Mouse (Mus musculus) kidney, postnatal 0 days (tissue): Measurements from ENCODE around the gene Fgd1. TPM values are rescaled to one million over a fixed set of nuclear protein-coding genes. Genes with fewer than 3 reads are reported as not detected.
A peak's percentile ranks its signal among the peaks of the same experiment; 100 is the strongest.

ENCODE experiments used
- ATAC-seq: fragments of 200-750 bp; cut with Nextera tagmentation; replicated peaks from 2 replicates; pipeline ENCODE4 v1.8.0; 2017; ENCODE audit warnings: low read depth, moderate number of reproducible peaks, moderate TSS enrichment, moderate library complexity; ENCODE audit not compliant: low FRiP score
- DNase-seq: peaks from one replicate; pipeline ENCODE4 v3.0.0-alpha.2; 2016; ENCODE audit warnings: low spot score
- H3K27ac ChIP-seq: fragments of 300-500 bp; sonication (generic); 2 replicates; pipeline ENCODE4 v1.5.1; 2014; ENCODE audit warnings: mild to moderate bottlenecking
- H3K27me3 ChIP-seq: fragments of 300-500 bp; sonication (generic); 2 replicates; pipeline ENCODE4 v1.6.1; 2014; ENCODE audit warnings: low read length, mixed read lengths; ENCODE audit not compliant: insufficient read depth
- H3K36me3 ChIP-seq: fragments of 300-500 bp; sonication (generic); 2 replicates; pipeline ENCODE4 v1.6.1; 2014; ENCODE audit warnings: low read length, mixed read lengths; ENCODE audit not compliant: insufficient read depth
- H3K4me1 ChIP-seq: fragments of 300-500 bp; sonication (generic); replicated peaks from 2 replicates; pipeline ENCODE4 v1.6.1; 2014; ENCODE audit warnings: antibody characterized with exemption, low read length, mixed read lengths; ENCODE audit not compliant: insufficient read depth
- H3K4me2 ChIP-seq: fragments of 300-500 bp; sonication (generic); 2 replicates; pipeline ENCODE4 v1.6.1; 2014; ENCODE audit warnings: mild to moderate bottlenecking, low read length, moderate library complexity, mixed read lengths
- H3K4me3 ChIP-seq: fragments of 300-500 bp; sonication (generic); replicated peaks from 2 replicates; pipeline ENCODE4 v1.5.1; 2014; ENCODE audit warnings: low read depth, low read length
- H3K9ac ChIP-seq: fragments of 300-500 bp; sonication (generic); 2 replicates; pipeline ENCODE4 v1.6.1; 2014; ENCODE audit warnings: low read depth, low read length
- H3K9me3 ChIP-seq: fragments of 300-500 bp; sonication (generic); replicated peaks from 2 replicates; pipeline ENCODE4 v1.6.1; 2016; ENCODE audit warnings: low read length, inconsistent platforms, mixed read lengths
- CTCF ChIP-seq: IDR thresholded peaks from 2 replicates; pipeline ENCODE4 v1.5.1; 2016; ENCODE audit warnings: antibody characterized with exemption, low read depth, mild to moderate bottlenecking, moderate library complexity
- whole genome bisulfite sequencing: fragments of 180-500 bp; shearing (Covaris S2); extraction: QIAGEN DNeasy Blood & Tissue Kit; methylation state at CpG from one replicate; pipeline ENCODE4 v1.1.7; 2014; 5-methylcytosine and 5-hydroxymethylcytosine counted together
- polyA plus RNA-seq: library from polyadenylated mRNA; unstranded; fragments of >200 nt; fragmentation: Nextera tagmentation; extraction: Ambion mirVana; gene quantifications from 2 replicates; pipeline ENCODE4 v1.2.1, GENCODE M21; 2015

The Fgd1 gene
- polyA plus RNA-seq, 1 experiment from 2014 or later = 9.7 TPM

DNA sequence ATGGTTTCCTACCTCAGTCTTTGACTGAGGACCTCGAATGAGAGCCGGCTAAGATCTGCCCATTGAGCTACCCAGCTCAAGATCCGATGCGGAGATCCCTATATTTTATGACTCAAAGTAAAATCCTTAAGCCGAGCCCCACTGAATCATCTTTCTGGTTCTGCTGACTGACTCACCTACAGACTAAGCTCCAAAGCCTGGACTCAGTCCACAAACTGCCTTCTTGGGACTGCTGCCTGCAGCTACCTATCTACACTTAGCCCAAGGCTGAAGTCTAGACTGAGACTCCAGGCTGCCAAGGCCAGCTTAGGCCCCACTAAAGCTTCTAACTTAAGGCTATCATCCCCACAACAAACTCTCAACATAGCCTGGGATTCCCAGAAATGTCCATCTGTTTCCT, 30.1 kb downstream of the Fgd1 start:
- DNase-seq = no peak
- no peaks in the 10 kb centered on the region for H3K4me1 ChIP-seq
- no peaks in the 10 kb centered on the region for H3K27me3 ChIP-seq
- no peak overlapping the region for H3K9ac ChIP-seq
- WGBS = 90% methylated on average over 5 of the region's 5 CpGs
- H3K4me3 ChIP-seq = no peak overlapping the region
- H3K4me2 ChIP-seq = no peak overlapping the region
- H3K36me3 ChIP-seq = 0 out of 2 replicates have a peak, but pooled peaks cover 4% of the 10 kb centered on the region
- ATAC-seq = no peak
- TF ChIP-seq CTCF = no peak
- no peak overlapping the region for H3K27ac ChIP-seq
- H3K9me3 ChIP-seq = no peaks in the 10 kb centered on the region

DNA sequence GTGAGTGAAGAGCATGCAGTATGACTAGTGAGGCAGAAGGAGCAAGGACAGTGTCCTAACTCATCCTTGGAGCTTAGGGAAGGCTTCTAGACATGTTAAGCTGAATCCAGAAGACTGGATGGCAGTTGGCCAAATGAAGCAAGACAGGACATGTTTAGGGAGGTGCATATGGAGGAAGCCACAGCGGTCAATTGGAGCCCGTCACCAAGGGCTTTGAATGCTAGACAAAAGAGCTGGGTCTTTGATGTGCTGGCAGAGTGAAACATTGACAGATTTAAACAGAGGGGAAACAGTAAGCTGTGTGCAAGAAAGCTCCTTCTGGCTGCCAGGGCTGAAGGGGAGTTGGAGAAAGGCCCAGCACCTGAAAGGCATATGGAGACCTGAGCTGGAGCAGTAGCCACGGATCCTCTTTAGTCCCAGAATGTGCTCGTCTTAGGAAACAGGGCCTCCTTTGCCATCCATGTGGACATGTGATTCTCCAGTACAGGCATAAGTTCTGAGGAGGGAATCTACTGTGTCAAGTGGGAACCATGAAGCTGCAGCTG, 31.1 kb downstream of the Fgd1 start:
- ATAC-seq (no peak), DNase-seq (no peak)
- Histone ChIP-seq H3K4me3 (no peak overlapping the region), H3K4me2 (no peak overlapping the region), H3K9ac (no peak overlapping the region), H3K9me3 (no peaks in the 10 kb centered on the region), H3K27me3 (no peaks in the 10 kb centered on the region), H3K36me3 (0 out of 2 replicates have a peak, but pooled peaks cover 4% of the 10 kb centered on the region), H3K4me1 (no peaks in the 10 kb centered on the region), H3K27ac (no peak overlapping the region)
- TF ChIP-seq CTCF = no peak
- WGBS = 76% methylated on average over 4 of the region's 4 CpGs

DNA sequence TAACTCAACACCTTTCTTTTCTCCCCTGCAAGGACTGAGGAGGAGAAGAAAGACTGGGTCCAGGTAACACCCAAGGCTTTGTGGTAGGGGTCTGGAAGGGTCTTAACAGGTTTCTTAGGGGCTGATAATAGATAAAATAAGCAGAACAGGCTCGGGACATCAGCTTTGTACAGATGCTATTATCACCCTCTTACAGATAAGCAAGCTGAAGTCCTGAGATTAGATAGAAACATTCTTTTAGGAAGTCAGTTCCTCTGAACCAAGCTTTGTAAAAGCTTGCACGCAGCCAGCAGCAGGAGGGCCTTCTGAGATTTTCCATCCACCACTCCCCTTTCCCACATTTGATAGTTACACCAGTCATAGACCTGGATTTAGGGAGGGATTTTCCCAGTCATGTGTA, 39.6 kb downstream of the Fgd1 start:
- Histone ChIP-seq H3K27me3 (no peaks in the 10 kb centered on the region), H3K9ac (no peak overlapping the region), H3K27ac (no peak overlapping the region), H3K4me3 (no peak overlapping the region), H3K4me2 (no peak overlapping the region), H3K9me3 (no peaks in the 10 kb centered on the region), H3K4me1 (no peaks in the 10 kb centered on the region), H3K36me3 (0 out of 2 replicates have a peak, but pooled peaks cover 10% of the 10 kb centered on the region)
- no peak for ATAC-seq
- no peak for DNase-seq
- no peak for TF ChIP-seq CTCF
- WGBS = 88% methylated on average over 2 of the region's 2 CpGs

DNA sequence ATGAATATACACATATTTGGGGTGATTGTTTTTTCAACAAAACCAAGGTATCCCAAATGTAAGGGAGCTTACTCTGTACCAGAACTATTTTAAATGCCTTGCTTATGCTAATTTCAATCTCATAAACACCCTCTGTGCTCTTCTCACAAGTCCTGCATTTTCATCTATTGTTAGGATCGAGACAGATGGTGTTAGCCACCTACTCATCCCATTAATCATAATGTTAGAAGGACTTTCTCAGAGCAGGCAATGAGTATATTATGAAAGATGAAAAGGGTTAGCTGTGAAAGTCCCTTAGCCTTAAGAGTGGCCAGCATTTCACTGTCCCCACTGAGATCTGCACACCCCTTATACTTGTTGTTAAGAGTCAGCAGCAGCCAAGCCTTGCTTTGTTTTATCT, 41.5 kb downstream of the Fgd1 start:
- no peak overlapping the region for H3K4me2 ChIP-seq
- no peak overlapping the region for H3K9ac ChIP-seq
- DNase-seq (no peak), ATAC-seq (no peak)
- H3K4me1 ChIP-seq = no peaks in the 10 kb centered on the region
- no peaks in the 10 kb centered on the region for H3K9me3 ChIP-seq
- TF ChIP-seq CTCF = no peak
- 70% methylated on average over 1 of the region's 1 CpGs for WGBS
- 0 out of 2 replicates have a peak, but pooled peaks cover 10% of the 10 kb centered on the region for H3K36me3 ChIP-seq
- H3K4me3 ChIP-seq = no peak overlapping the region
- H3K27ac ChIP-seq = no peak overlapping the region
- H3K27me3 ChIP-seq = no peaks in the 10 kb centered on the region

DNA sequence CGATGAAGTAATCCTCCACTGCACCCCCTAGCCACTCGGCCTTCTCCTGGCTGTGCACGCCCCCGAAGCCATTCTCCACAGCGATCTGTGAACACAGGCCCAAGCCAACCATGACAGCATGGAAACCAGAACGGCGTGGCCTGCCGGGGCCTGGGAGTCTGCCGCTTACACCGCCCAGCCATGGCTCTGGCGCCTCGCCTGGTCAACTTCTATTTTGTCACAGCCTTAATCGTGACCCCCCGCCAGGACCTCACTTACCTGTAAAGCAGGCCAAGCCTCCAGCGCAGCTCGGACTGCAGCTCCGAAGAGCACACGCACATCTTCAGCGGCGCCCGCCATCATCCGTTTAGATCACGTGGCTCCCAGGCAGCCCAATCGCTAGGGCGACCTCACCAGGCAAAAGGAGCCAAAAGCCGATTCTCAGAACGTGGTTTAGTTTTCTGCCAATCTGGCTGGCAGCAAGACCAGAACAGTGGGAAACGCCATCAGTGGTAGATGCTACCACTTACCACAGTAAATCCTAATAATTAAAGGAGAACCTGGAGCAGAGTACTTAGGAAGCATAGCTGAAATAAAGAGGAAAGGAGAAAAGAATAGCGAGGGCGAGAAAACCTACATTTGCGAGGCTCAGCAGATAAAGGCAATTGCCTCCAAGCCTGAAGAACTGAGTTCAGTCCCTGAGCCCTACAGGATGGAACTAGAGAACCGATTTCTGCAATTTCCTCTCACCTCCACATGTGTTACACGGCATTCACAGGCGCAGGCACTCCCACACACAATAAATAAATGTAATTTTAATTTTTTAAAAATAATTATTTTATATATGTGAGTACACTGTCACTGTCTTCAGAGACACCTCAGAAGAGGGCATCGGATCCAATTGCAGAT, 50.5 kb downstream of the Fgd1 start, which contains the start of gene Tsr2:
TSS of gene Tsr2 (minus strand) at position 373 of the 888 bp plus-strand sequence.
- ATAC-seq = peak; percentile 91
- peak within 1 kb of the TSS; percentile 60 for H3K27ac ChIP-seq
- H3K4me3 ChIP-seq = peak within 1 kb of the TSS; percentile 54
- H3K4me2 ChIP-seq = peak within 1 kb of the TSS; percentile 57
- peak; percentile 78 for DNase-seq
- H3K36me3 ChIP-seq = no peaks in the 10 kb centered on the region
- TF ChIP-seq CTCF = peak; percentile 42; the same call in 1 of the 2 replicates
- no peaks in the 10 kb centered on the region for H3K9me3 ChIP-seq
- peak within 1 kb of the TSS; percentile 58 for H3K9ac ChIP-seq
- no peaks in the 10 kb centered on the region for H3K4me1 ChIP-seq
- no peaks in the 10 kb centered on the region for H3K27me3 ChIP-seq
- 34% methylated on average over 35 of the region's 35 CpGs for WGBS

DNA sequence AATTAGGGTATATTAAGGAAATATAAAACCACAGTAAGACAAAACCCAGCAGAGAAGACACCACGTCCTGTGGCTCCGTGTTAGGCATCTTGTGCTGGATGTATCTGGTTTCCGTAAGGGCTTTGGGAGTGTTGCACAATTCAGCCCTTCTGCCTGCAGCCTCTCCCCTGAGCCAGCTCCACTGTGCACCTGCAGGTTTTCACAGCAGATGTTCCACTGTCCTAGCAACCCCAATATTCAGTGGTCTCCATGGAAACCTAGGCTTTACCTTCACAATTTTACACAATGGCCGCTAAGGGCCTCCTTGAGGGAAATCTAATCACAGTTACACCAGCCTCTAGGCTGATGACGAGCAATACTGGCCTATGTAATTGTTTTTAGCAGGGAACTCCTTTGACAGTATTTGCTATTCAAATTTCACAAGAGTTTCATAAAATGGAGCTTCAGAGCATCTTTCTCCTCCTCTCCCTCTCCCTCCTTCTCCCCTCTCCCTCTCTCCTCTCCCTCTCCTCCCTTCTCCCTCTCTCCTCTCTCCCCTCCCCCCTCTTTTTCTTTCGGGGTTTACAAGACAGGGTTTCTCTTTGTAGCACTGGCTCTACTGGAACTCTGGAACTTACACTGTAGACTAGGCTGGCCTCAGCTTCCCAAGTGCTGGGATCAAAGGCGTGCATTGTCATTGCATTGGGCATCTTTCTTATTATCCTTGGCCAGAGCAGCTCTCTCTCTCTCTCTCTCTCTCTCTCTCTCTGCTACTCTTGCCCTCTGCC, 61.5 kb downstream of the Fgd1 start:
- 56% methylated on average over 7 of the region's 7 CpGs for WGBS
- no peak for TF ChIP-seq CTCF
- Histone ChIP-seq H3K27me3 (no peaks in the 10 kb centered on the region), H3K27ac (no peak overlapping the region), H3K9me3 (no peaks in the 10 kb centered on the region), H3K4me1 (no peaks in the 10 kb centered on the region), H3K36me3 (no peaks in the 10 kb centered on the region), H3K9ac (no peak overlapping the region), H3K4me3 (no peak overlapping the region), H3K4me2 (no peak overlapping the region)
- DNase-seq = no peak
- ATAC-seq = no peak
